Mouse (Mus musculus) megakaryocyte, embryonic 14.5 days (primary cell): ENCODE results near the gene Zbtb22. TPM values are rescaled to one million over a fixed set of nuclear protein-coding genes. Genes with fewer than 3 reads are reported as not detected.
"Not testable (repeated sequence)": the region's sequence is repeated elsewhere in the genome, so short reads cannot be mapped to it uniquely, and the experiment has no call there.

ENCODE experiments used
- H3K27me3 ChIP-seq: replicated peaks from 2 replicates; pipeline ENCODE3; 2012; ENCODE audit warnings: inconsistent platforms
- H3K36me3 ChIP-seq: replicated peaks from 2 replicates; pipeline ENCODE3; 2012; ENCODE audit warnings: low read length, inconsistent platforms, mixed read lengths
- H3K4me1 ChIP-seq: 2 replicates; pipeline ENCODE4 v1.6.1; 2012; ENCODE audit warnings: inconsistent platforms
- H3K4me3 ChIP-seq: replicated peaks from 2 replicates; pipeline ENCODE3; 2012; ENCODE audit warnings: moderate library complexity, mild to moderate bottlenecking, inconsistent platforms
- H3K9me3 ChIP-seq: 2 replicates; pipeline ENCODE4 v1.6.1; 2012; ENCODE audit warnings: inconsistent platforms
- FLI1 ChIP-seq: IDR thresholded peaks from 2 replicates; pipeline ENCODE4 v1.6.1; 2012; ENCODE audit warnings: low read length, inconsistent platforms, mixed read lengths
- GATA1 ChIP-seq: IDR thresholded peaks from 3 replicates; pipeline ENCODE4 v1.6.1; 2012; ENCODE audit warnings: mixed read lengths, low read length, inconsistent platforms, borderline replicate concordance
- polyA plus RNA-seq: library from polyadenylated mRNA; stranded (reverse); fragments of >175 nt; gene quantifications from 2 replicates; pipeline ENCODE4 v1.2.3, GENCODE M21; 2012; ENCODE audit warnings: low replicate concordance; ENCODE audit not compliant: insufficient read depth

The Zbtb22 gene
- polyA plus RNA-seq: 45.3 and 51.7 TPM in 2 replicates

GRCm38 (mm10) chr17:33915671-33916250 is at the start of gene Zbtb22, which contains the start of gene Tapbp:
Gene Zbtb22 (plus strand): TSS chr17:33915904.
Gene Tapbp (plus strand): TSS chr17:33915899.
- TF ChIP-seq FLI1 (no peak), GATA1 (no peak)
- Histone ChIP-seq H3K36me3 (peaks cover 65% of the 10 kb centered on the region), H3K4me1 (peaks cover 77% of the 10 kb centered on the region), H3K9me3 (0 out of 2 replicates have a peak, but pooled peaks cover 5% of the 10 kb centered on the region), H3K4me3 (peak within 1 kb of the TSS; percentile 93), H3K27me3 (no peaks in the 10 kb centered on the region)

- peak within 1 kb of the TSS; percentile 78 for H3K4me3 ChIP-seq
- H3K36me3 ChIP-seq: peaks cover 17% of the 10 kb centered on the region
- not testable (repeated sequence) for H3K9me3 ChIP-seq, H3K27me3 ChIP-seq, H3K4me1 ChIP-seq
Measured at GRCm38 (mm10) chr17:33873537-33873936, 42.2 kb upstream of the Zbtb22 start, which contains the start of gene Gm7029. Gene Gm7029 (plus strand): TSS chr17:33873837.

- H3K4me3 ChIP-seq: peak overlapping the region; percentile 78
- TF ChIP-seq GATA1 (no peak), FLI1 (no peak)
- H3K9me3 ChIP-seq: no peaks in the 10 kb centered on the region
Measured at GRCm38 (mm10) chr17:33874411-33874810, 41.3 kb upstream of the Zbtb22 start.

GRCm38 (mm10) chr17:33875797-33876196 is 39.9 kb upstream of the Zbtb22 start:
- not testable (repeated sequence) for H3K4me1 ChIP-seq, H3K9me3 ChIP-seq, H3K27me3 ChIP-seq, H3K4me3 ChIP-seq
- peaks cover 25% of the 10 kb centered on the region for H3K36me3 ChIP-seq

More at GRCm38 (mm10) chr17:33874411-33874810, 41.3 kb upstream of the Zbtb22 start:
- no peaks in the 10 kb centered on the region for H3K27me3 ChIP-seq
- H3K36me3 ChIP-seq: peaks cover 20% of the 10 kb centered on the region
- peaks cover 3% of the 10 kb centered on the region; the same call in 1 of the 2 replicates for H3K4me1 ChIP-seq

GRCm38 (mm10) chr17:33884320-33884719 is 31.4 kb upstream of the Zbtb22 start:
- H3K4me3 ChIP-seq, H3K27me3 ChIP-seq, H3K9me3 ChIP-seq: not testable (repeated sequence)
- H3K36me3 ChIP-seq: peaks cover 35% of the 10 kb centered on the region
- H3K4me1 ChIP-seq: peaks cover 18% of the 10 kb centered on the region

- Histone ChIP-seq H3K36me3 (peaks cover 16% of the 10 kb centered on the region), H3K4me1 (peaks cover 18% of the 10 kb centered on the region)
- not testable (repeated sequence) for H3K4me3 ChIP-seq, H3K9me3 ChIP-seq, H3K27me3 ChIP-seq
Measured at GRCm38 (mm10) chr17:33887802-33888201, 27.9 kb upstream of the Zbtb22 start.

- peaks cover 18% of the 10 kb centered on the region for H3K4me1 ChIP-seq
- not testable (repeated sequence) for H3K27me3 ChIP-seq, H3K4me3 ChIP-seq, H3K9me3 ChIP-seq
- H3K36me3 ChIP-seq: peaks cover 14% of the 10 kb centered on the region
Measured at GRCm38 (mm10) chr17:33888230-33888629, 27.5 kb upstream of the Zbtb22 start.

GRCm38 (mm10) chr17:33889941-33890532 is 25.7 kb upstream of the Zbtb22 start:
- H3K4me1 ChIP-seq: peaks cover 18% of the 10 kb centered on the region
- not testable (repeated sequence) for H3K9me3 ChIP-seq, H3K27me3 ChIP-seq
- H3K36me3 ChIP-seq: peaks cover 11% of the 10 kb centered on the region
- H3K4me3 ChIP-seq: peak overlapping the region; percentile 96

GRCm38 (mm10) chr17:33890533-33891059 is 25.1 kb upstream of the Zbtb22 start, which contains the start of gene Kifc1:
Gene Kifc1 (minus strand): TSS chr17:33890661.
- Histone ChIP-seq H3K4me3 (peak within 1 kb of the TSS; percentile 96), H3K27me3 (no peaks in the 10 kb centered on the region), H3K4me1 (peaks cover 18% of the 10 kb centered on the region), H3K9me3 (no peaks in the 10 kb centered on the region), H3K36me3 (peaks cover 10% of the 10 kb centered on the region)
- no peak for TF ChIP-seq GATA1
- TF ChIP-seq FLI1: peak; percentile 75

- H3K4me1 ChIP-seq: peaks cover 18% of the 10 kb centered on the region
- H3K9me3 ChIP-seq: no peaks in the 10 kb centered on the region
- no peak overlapping the region for H3K4me3 ChIP-seq
- no peaks in the 10 kb centered on the region for H3K27me3 ChIP-seq
- peaks cover 3% of the 10 kb centered on the region for H3K36me3 ChIP-seq
- no peak for TF ChIP-seq GATA1
Measured at GRCm38 (mm10) chr17:33891357-33891756, 24.3 kb upstream of the Zbtb22 start.

- not testable (repeated sequence) for H3K27me3 ChIP-seq, H3K9me3 ChIP-seq, H3K4me3 ChIP-seq, H3K36me3 ChIP-seq
- peaks cover 18% of the 10 kb centered on the region for H3K4me1 ChIP-seq
Measured at GRCm38 (mm10) chr17:33891892-33892291, 23.8 kb upstream of the Zbtb22 start.
